Mouse (Mus musculus): Measurements from ENCODE around the gene Fat1. TPM values are rescaled to one million over a fixed set of nuclear protein-coding genes. Genes with fewer than 3 reads are reported as not detected.

The Fat1 gene
- polyA plus RNA-seq, 1 experiment from 2014 or later = 22.2 TPM

GRCm38 (mm10) chr8:44937905-44938642 lies 2.8 kb downstream of the Fat1 start:
- WGBS = under 1% methylated on average over 82 of the region's 87 CpGs
- H3K9me3 ChIP-seq (ENCODE audit: control insufficient read depth, low read length) = no peaks in the 10 kb centered on the region
- H3K27ac ChIP-seq (replicated peaks in 1 of 2; ENCODE audit: control insufficient read depth in 1 of 2, insufficient read depth in 1 of 2, low read depth in 2 of 2, low read length in 2 of 2) = peak overlapping the region; percentile 92 to 94
- H3K4me1 ChIP-seq (ENCODE audit: control insufficient read depth in 2 of 2, insufficient read depth in 2 of 2, low read length in 2 of 2) = peaks cover 4 to 31% of the 10 kb centered on the region in 2 experiments; a peak in 3 of 4 replicates
- peak overlapping the region; percentile 73 to 80 for H3K4me3 ChIP-seq (ENCODE audit: control insufficient read depth in 1 of 2, insufficient read depth in 1 of 2, low read depth in 1 of 2, low read length in 2 of 2)
- peak overlapping the region; percentile 89 for H3K9ac ChIP-seq (ENCODE audit: low read length)
- peak overlapping the region; percentile 90 for H3K4me2 ChIP-seq (ENCODE audit: low read length)
- 0 out of 2 replicates have a peak, but pooled peaks cover 3% of the 10 kb centered on the region for H3K36me3 ChIP-seq (ENCODE audit: control insufficient read depth, insufficient read depth, low read length)
- peak; percentile 85 for ATAC-seq (ENCODE audit: insufficient number of reproducible peaks, insufficient read depth, low FRiP score, low read depth)
- no peaks in the 10 kb centered on the region for H3K27me3 ChIP-seq (ENCODE audit: control insufficient read depth, insufficient read depth, low read length)

- Histone ChIP-seq H3K4me2 (ENCODE audit: low read length) (peak overlapping the region; percentile 90), H3K27ac (replicated peaks in 1 of 2; ENCODE audit: control insufficient read depth in 1 of 2, insufficient read depth in 1 of 2, low read depth in 2 of 2, low read length in 2 of 2) (peak overlapping the region; percentile 92 to 94), H3K4me1 (ENCODE audit: control insufficient read depth in 2 of 2, insufficient read depth in 2 of 2, low read length in 2 of 2) (peaks cover 4 to 28% of the 10 kb centered on the region in 2 experiments; a peak in 3 of 4 replicates), H3K27me3 (ENCODE audit: control insufficient read depth, insufficient read depth, low read length) (no peaks in the 10 kb centered on the region), H3K9me3 (ENCODE audit: control insufficient read depth, low read length) (no peaks in the 10 kb centered on the region), H3K4me3 (ENCODE audit: control insufficient read depth in 1 of 2, insufficient read depth in 1 of 2, low read depth in 1 of 2, low read length in 2 of 2) (peak overlapping the region; percentile 73 to 80), H3K9ac (ENCODE audit: low read length) (peak overlapping the region; percentile 89), H3K36me3 (ENCODE audit: control insufficient read depth, insufficient read depth, low read length) (0 out of 2 replicates have a peak, but pooled peaks cover 3% of the 10 kb centered on the region)
- WGBS = 1% methylated on average over 12 of the region's 12 CpGs
- no peak for ATAC-seq (ENCODE audit: insufficient number of reproducible peaks, insufficient read depth, low FRiP score, low read depth)
Observed at GRCm38 (mm10) chr8:44938643-44938979, 3.4 kb downstream of the Fat1 start.

DNA sequence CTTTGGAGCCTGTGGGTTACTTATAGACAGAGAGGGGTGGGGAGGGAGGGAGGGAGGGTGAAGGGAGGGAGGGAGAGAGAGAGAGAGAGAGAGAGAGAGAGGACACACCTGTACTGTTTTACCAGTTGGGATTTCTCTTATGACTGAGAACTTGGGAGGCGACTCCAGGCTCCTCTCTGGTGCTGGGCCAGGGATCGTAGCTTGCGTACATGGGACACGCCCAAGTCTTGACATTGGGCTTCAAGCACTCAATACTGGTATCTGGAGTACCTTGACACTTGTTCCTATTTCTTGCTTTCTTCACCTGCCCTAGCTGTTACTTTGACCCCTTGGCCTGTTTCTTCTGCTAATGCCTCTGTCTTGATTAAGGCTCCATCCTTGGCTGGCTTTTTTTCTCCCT lies 10.3 kb downstream of the Fat1 start:
- Histone ChIP-seq H3K9ac (ENCODE audit: low read length) (no peak overlapping the region), H3K27ac (replicated peaks in 1 of 2; ENCODE audit: control insufficient read depth in 1 of 2, insufficient read depth in 1 of 2, low read depth in 2 of 2, low read length in 2 of 2) (no peak overlapping the region), H3K4me3 (ENCODE audit: control insufficient read depth in 1 of 2, insufficient read depth in 1 of 2, low read depth in 1 of 2, low read length in 2 of 2) (no peak overlapping the region), H3K36me3 (ENCODE audit: control insufficient read depth, insufficient read depth, low read length) (peaks cover 18% of the 10 kb centered on the region), H3K9me3 (ENCODE audit: control insufficient read depth, low read length) (no peaks in the 10 kb centered on the region), H3K4me2 (ENCODE audit: low read length) (no peak overlapping the region), H3K4me1 (ENCODE audit: control insufficient read depth in 2 of 2, insufficient read depth in 2 of 2, low read length in 2 of 2) (peaks cover 11 to 20% of the 10 kb centered on the region in 2 experiments; a peak in 3 of 4 replicates), H3K27me3 (ENCODE audit: control insufficient read depth, insufficient read depth, low read length) (no peaks in the 10 kb centered on the region)
- WGBS = 90% methylated on average over 4 of the region's 4 CpGs
- ATAC-seq (ENCODE audit: insufficient number of reproducible peaks, insufficient read depth, low FRiP score, low read depth) = no peak

DNA sequence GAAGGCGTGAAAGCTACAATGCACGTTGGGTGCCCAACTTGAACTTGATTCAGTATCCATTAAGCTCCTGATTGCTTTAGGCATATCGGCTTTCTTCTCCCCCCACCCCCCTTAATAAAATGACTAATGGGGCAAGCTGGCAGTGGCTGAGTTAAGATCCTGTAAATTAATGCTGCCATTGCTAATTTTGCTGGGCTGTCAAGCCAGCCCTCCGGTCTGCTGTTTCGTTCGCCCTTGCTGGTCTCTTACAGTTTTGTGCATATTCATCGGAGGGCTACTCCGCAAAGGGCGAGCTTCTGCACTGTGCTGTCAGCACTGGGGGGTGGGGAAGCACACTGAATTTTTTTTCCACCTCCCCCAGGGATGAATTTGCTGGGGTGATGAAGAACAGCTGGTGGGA lies 13.3 kb downstream of the Fat1 start:
- H3K4me1 ChIP-seq (ENCODE audit: control insufficient read depth in 2 of 2, insufficient read depth in 2 of 2, low read length in 2 of 2) = peaks cover 6 to 7% of the 10 kb centered on the region in 2 experiments; a peak in 3 of 4 replicates
- H3K27me3 ChIP-seq (ENCODE audit: control insufficient read depth, insufficient read depth, low read length) = no peaks in the 10 kb centered on the region
- H3K9me3 ChIP-seq (ENCODE audit: control insufficient read depth, low read length) = no peaks in the 10 kb centered on the region
- H3K9ac ChIP-seq (ENCODE audit: low read length) = peak overlapping the region; percentile 39; the same call in 1 of the 2 replicates
- H3K4me2 ChIP-seq (ENCODE audit: low read length) = 0 out of 2 replicates have a peak overlapping the region, but pooled peaks have one; percentile 3
- H3K4me3 ChIP-seq (ENCODE audit: control insufficient read depth in 1 of 2, insufficient read depth in 1 of 2, low read depth in 1 of 2, low read length in 2 of 2) = no peak overlapping the region
- no peak for ATAC-seq (ENCODE audit: insufficient number of reproducible peaks, insufficient read depth, low FRiP score, low read depth)
- peak overlapping the region in 1 of 2 experiments; percentile 19; a peak in 1 of 4 replicates for H3K27ac ChIP-seq (replicated peaks in 1 of 2; ENCODE audit: control insufficient read depth in 1 of 2, insufficient read depth in 1 of 2, low read depth in 2 of 2, low read length in 2 of 2)
- H3K36me3 ChIP-seq (ENCODE audit: control insufficient read depth, insufficient read depth, low read length) = peaks cover 45% of the 10 kb centered on the region
- WGBS = 66% methylated on average over 9 of the region's 9 CpGs

DNA sequence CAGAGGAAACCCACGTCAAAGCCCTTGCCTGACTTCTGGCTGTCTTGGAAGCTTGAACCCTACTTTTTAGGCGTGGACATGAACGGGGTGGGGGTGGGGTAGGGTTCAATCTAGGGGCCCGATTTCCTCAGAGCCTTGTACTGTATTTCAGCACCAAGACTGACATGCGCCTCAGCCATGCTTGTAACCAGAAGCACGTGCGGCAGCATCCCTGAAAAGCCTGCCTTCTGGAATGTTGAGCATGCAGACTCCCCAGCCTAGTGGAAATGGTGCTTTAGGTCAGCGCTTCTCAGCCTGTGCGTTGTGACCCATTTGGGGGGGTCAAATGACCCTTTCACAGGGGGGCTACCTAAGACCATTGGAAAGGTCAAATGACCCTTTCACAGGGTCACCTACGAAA lies 25.2 kb downstream of the Fat1 start:
- H3K9ac ChIP-seq (ENCODE audit: low read length) = peak overlapping the region; percentile 21; the same call in 1 of the 2 replicates
- no peaks in the 10 kb centered on the region for H3K27me3 ChIP-seq (ENCODE audit: control insufficient read depth, insufficient read depth, low read length)
- WGBS = 24% methylated on average over 10 of the region's 10 CpGs
- peak; percentile 73; the same call in 1 of the 2 replicates for ATAC-seq (ENCODE audit: insufficient number of reproducible peaks, insufficient read depth, low FRiP score, low read depth)
- 0 out of 2 replicates have a peak overlapping the region, but pooled peaks have one; percentile 6 for H3K4me2 ChIP-seq (ENCODE audit: low read length)
- peaks cover 38% of the 10 kb centered on the region for H3K36me3 ChIP-seq (ENCODE audit: control insufficient read depth, insufficient read depth, low read length)
- no peak overlapping the region for H3K4me3 ChIP-seq (ENCODE audit: control insufficient read depth in 1 of 2, insufficient read depth in 1 of 2, low read depth in 1 of 2, low read length in 2 of 2)
- no peaks in the 10 kb centered on the region for H3K9me3 ChIP-seq (ENCODE audit: control insufficient read depth, low read length)
- H3K27ac ChIP-seq (replicated peaks in 1 of 2; ENCODE audit: control insufficient read depth in 1 of 2, insufficient read depth in 1 of 2, low read depth in 2 of 2, low read length in 2 of 2) = peak overlapping the region; percentile 76 to 90
- H3K4me1 ChIP-seq (ENCODE audit: control insufficient read depth in 2 of 2, insufficient read depth in 2 of 2, low read length in 2 of 2) = peaks cover 23 to 62% of the 10 kb centered on the region in 2 experiments

- no peaks in the 10 kb centered on the region for H3K27me3 ChIP-seq (ENCODE audit: control insufficient read depth, insufficient read depth, low read length)
- peak overlapping the region; percentile 76 to 90 for H3K27ac ChIP-seq (replicated peaks in 1 of 2; ENCODE audit: control insufficient read depth in 1 of 2, insufficient read depth in 1 of 2, low read depth in 2 of 2, low read length in 2 of 2)
- no peaks in the 10 kb centered on the region for H3K9me3 ChIP-seq (ENCODE audit: control insufficient read depth, low read length)
- H3K4me3 ChIP-seq (ENCODE audit: control insufficient read depth in 1 of 2, insufficient read depth in 1 of 2, low read depth in 1 of 2, low read length in 2 of 2) = no peak overlapping the region
- H3K4me1 ChIP-seq (ENCODE audit: control insufficient read depth in 2 of 2, insufficient read depth in 2 of 2, low read length in 2 of 2) = peaks cover 23 to 66% of the 10 kb centered on the region in 2 experiments
- 0 out of 2 replicates have a peak overlapping the region, but pooled peaks have one; percentile 1 for H3K4me2 ChIP-seq (ENCODE audit: low read length)
- peaks cover 36% of the 10 kb centered on the region for H3K36me3 ChIP-seq (ENCODE audit: control insufficient read depth, insufficient read depth, low read length)
- no peak overlapping the region for H3K9ac ChIP-seq (ENCODE audit: low read length)
- ATAC-seq (ENCODE audit: insufficient number of reproducible peaks, insufficient read depth, low FRiP score, low read depth) = no peak
- WGBS = 61% methylated on average over 5 of the region's 5 CpGs
Observed at GRCm38 (mm10) chr8:44960906-44961305, 25.7 kb downstream of the Fat1 start.

GRCm38 (mm10) chr8:44961492-44961891 lies 26.2 kb downstream of the Fat1 start:
- no peaks in the 10 kb centered on the region for H3K9me3 ChIP-seq (ENCODE audit: control insufficient read depth, low read length)

More at GRCm38 (mm10) chr8:44961492-44961891, 26.2 kb downstream of the Fat1 start:
- Histone ChIP-seq H3K36me3 (ENCODE audit: control insufficient read depth, insufficient read depth, low read length) (peaks cover 35% of the 10 kb centered on the region), H3K4me2 (ENCODE audit: low read length) (no peak overlapping the region), H3K27me3 (ENCODE audit: control insufficient read depth, insufficient read depth, low read length) (no peaks in the 10 kb centered on the region), H3K9ac (ENCODE audit: low read length) (no peak overlapping the region), H3K27ac (replicated peaks in 1 of 2; ENCODE audit: control insufficient read depth in 1 of 2, insufficient read depth in 1 of 2, low read depth in 2 of 2, low read length in 2 of 2) (peak overlapping the region; percentile 58 to 76; a peak in 3 of 4 replicates), H3K4me1 (ENCODE audit: control insufficient read depth in 2 of 2, insufficient read depth in 2 of 2, low read length in 2 of 2) (peaks cover 24 to 72% of the 10 kb centered on the region in 2 experiments), H3K4me3 (ENCODE audit: control insufficient read depth in 1 of 2, insufficient read depth in 1 of 2, low read depth in 1 of 2, low read length in 2 of 2) (no peak overlapping the region)
- WGBS = 32% methylated on average over 6 of the region's 6 CpGs
- no peak; the same call in 1 of the 2 replicates for ATAC-seq (ENCODE audit: insufficient number of reproducible peaks, insufficient read depth, low FRiP score, low read depth)

Data from heart, embryonic 14.5 days (tissue).